In the genomic region with DNA sequence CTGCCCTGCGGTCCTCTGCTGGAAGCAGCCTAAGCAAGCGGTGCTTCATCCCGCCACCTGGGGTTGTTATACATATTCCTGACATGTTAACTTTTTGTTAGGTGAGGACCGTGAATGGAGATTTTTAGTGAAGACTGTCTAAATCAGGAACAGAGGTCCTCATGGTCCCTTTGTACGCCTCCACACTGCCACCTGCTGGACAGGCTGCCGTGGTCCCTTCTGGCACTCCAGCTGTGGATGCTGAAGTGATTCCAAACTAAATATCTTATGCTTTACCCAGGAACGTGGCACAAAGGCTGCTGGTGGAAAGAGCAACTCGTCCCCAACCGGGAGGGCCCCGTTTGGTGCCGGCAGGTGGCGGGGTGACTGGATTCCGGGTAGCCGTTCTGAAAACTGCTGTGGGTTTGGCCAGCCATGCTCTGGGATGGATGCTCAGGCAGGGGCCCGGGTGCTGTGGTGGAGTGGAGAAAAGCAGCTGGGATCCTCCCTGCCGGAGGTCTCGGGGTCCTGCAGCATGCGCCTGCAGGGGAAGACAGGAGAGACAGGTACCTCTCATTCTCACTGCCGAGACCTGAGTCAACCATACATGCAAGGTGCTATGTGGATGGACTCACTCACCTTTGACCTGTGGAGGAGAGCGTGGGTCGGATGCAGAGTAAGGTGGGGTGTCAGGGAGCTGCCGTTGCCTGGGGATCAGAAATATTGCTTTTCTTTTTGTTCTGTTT, we compare ENCODE assay signal across 8 mouse cellular contexts. TPM values are rescaled to one million over a fixed set of nuclear protein-coding genes. Genes with fewer than 3 reads are reported as not detected.
DNase-seq lines count a peak whose midpoint lies in the region; TF ChIP-seq lines count a peak whose summit lies in the region.

No protein-coding gene starts in this region.

- TF ChIP-seq CTCF in left cerebral cortex, adult 2 months (IDR thresholded peaks at IDR 0.05): peak; percentile 91

- intact Hi-C loops in left cerebral cortex, adult 2 months (cut with DNase I): loop anchor here (2.0 to 5.0 kb wide), 5 partner anchors 107 to 518 kb away; a partner anchor contains a TSS

- H3K27ac ChIP-seq in left cerebral cortex, adult 2 months: no peak overlapping the region

- peak; percentile 61 for DNase-seq in WW6 (ENCODE audit: low read depth, low spot score)
- peak; percentile 93 to 95 for DNase-seq in cerebellum, postnatal 36 days
- peak; percentile 44 to 60 for DNase-seq in gastrocnemius, adult 8-10 months (ENCODE audit: low spot score in 2 of 2)
- peak; percentile 71 for DNase-seq in hindlimb bud, embryonic 11.5 days (ENCODE audit: extremely low spot score, low read depth, low spot score)
- DNase-seq in left cerebral cortex, adult 2 months (ENCODE audit: extremely low spot score in 1 of 2, low spot score in 2 of 2): peak; percentile 80 to 87
- peak; percentile 86 for DNase-seq in mesoderm, embryonic 11.5 days (ENCODE audit: low read depth, low spot score)
- peak; percentile 70 to 73 for DNase-seq in right cerebral cortex, postnatal 36 days (ENCODE audit: low spot score in 2 of 2)
- peak; percentile 66 to 93 for DNase-seq in urinary bladder, postnatal 4 days (ENCODE audit: low spot score in 2 of 2)

- H3K4me3 ChIP-seq in left cerebral cortex, adult 2 months: peak overlapping the region; percentile 24

RNA-seq across cellular contexts. Expression of a gene that starts 47.8 kb away (rescaled TPM):
- under 1 TPM in 2 of 4 experiments, not detected in 2; 0.07 to 0.11 TPM for total RNA-seq in gastrocnemius, adult 8-10 months (2022)
- under 1 TPM in 1 of 2 experiments, not detected in 1; 0.23 TPM for total RNA-seq in left cerebral cortex, adult 2 months (2021)
